Mouse (Mus musculus) testis, adult 10 weeks (tissue): Measurements from ENCODE around the gene Klf3. TPM values are rescaled to one million over a fixed set of nuclear protein-coding genes. Genes with fewer than 3 reads are reported as not detected.

Experiments
- polyA plus RNA-seq: library from polyadenylated mRNA; stranded (reverse); fragments of 350-450 nt; fragmentation: Illumina TruSeq; extraction: RNeasy Lipid Tissue Mini Kit (QIAGEN cat#74804); gene quantifications from one replicate; pipeline ENCODE4 v1.2.3, GENCODE M21; 2014; ENCODE audit warnings: low read depth, low replicate concordance

The Klf3 gene
- 5.2 TPM for polyA plus RNA-seq

GRCm38 (mm10) chr5:64802795-64803719, at the start of gene Klf3:
Klf3 (plus strand) TSS chr5:64803388.

Other genes with a start within 250 kb of the Klf3 start
- 0.64 TPM for gene Tlr1, start 130.2 kb downstream of the Klf3 start, polyA plus RNA-seq
- 0.28 TPM for gene Tlr6, start 156.7 kb downstream of the Klf3 start, polyA plus RNA-seq
- gene Fam114a1, start 166.7 kb downstream of the Klf3 start, polyA plus RNA-seq = 4.2 TPM